Mouse (Mus musculus) lung, postnatal 25 days (tissue): ENCODE results near the gene Bach1.

Source experiments
- DNase-seq: peaks from one replicate; pipeline ENCODE4 v3.0.0; 2022; ENCODE audit warnings: low spot score

The Bach1 gene

GRCm38 (mm10) chr16:87712986-87713693 is 14.4 kb downstream of the Bach1 start:
- DNase-seq, result peak; percentile 70

- no peak for DNase-seq
Measured at GRCm38 (mm10) chr16:87714550-87714949, 15.8 kb downstream of the Bach1 start.

- no peak for DNase-seq
Measured at GRCm38 (mm10) chr16:87715221-87715620, 16.5 kb downstream of the Bach1 start.

- peak; percentile 60 for DNase-seq
Measured at GRCm38 (mm10) chr16:87716269-87716668, 17.5 kb downstream of the Bach1 start.

GRCm38 (mm10) chr16:87717046-87717660 is 18.4 kb downstream of the Bach1 start:
- no peak for DNase-seq

- DNase-seq, result no peak
Measured at GRCm38 (mm10) chr16:87719071-87719470, 20.3 kb downstream of the Bach1 start.

- DNase-seq, result no peak
Measured at GRCm38 (mm10) chr16:87719688-87720283, 21.0 kb downstream of the Bach1 start.

GRCm38 (mm10) chr16:87720851-87721409 is 22.2 kb downstream of the Bach1 start:
- DNase-seq, result no peak

- no peak for DNase-seq
Measured at GRCm38 (mm10) chr16:87722857-87723256, 24.1 kb downstream of the Bach1 start.

- DNase-seq, result no peak
Measured at GRCm38 (mm10) chr16:87723479-87723878, 24.7 kb downstream of the Bach1 start.

- no peak for DNase-seq
Measured at GRCm38 (mm10) chr16:87724826-87725225, 26.1 kb downstream of the Bach1 start.

- DNase-seq, result no peak
Measured at GRCm38 (mm10) chr16:87725241-87725640, 26.5 kb downstream of the Bach1 start.

- peak; percentile 89 for DNase-seq
Measured at GRCm38 (mm10) chr16:87725963-87726362, 27.2 kb downstream of the Bach1 start.

GRCm38 (mm10) chr16:87726369-87726768 is 27.6 kb downstream of the Bach1 start:
- DNase-seq, result peak; percentile 29

- no peak for DNase-seq
Measured at GRCm38 (mm10) chr16:87727250-87727649, 28.5 kb downstream of the Bach1 start.

GRCm38 (mm10) chr16:87727918-87728317 is 29.2 kb downstream of the Bach1 start:
- DNase-seq, result no peak

- no peak for DNase-seq
Measured at GRCm38 (mm10) chr16:87728703-87729102, 30.0 kb downstream of the Bach1 start.

GRCm38 (mm10) chr16:87729469-87729868 is 30.7 kb downstream of the Bach1 start:
- no peak for DNase-seq

GRCm38 (mm10) chr16:87734868-87735381 is 36.2 kb downstream of the Bach1 start:
- DNase-seq, result no peak

- DNase-seq, result no peak
Measured at GRCm38 (mm10) chr16:87736106-87736505, 37.4 kb downstream of the Bach1 start.

GRCm38 (mm10) chr16:87737296-87737695 is 38.6 kb downstream of the Bach1 start:
- no peak for DNase-seq

- DNase-seq, result no peak
Measured at GRCm38 (mm10) chr16:87737842-87738639, 39.3 kb downstream of the Bach1 start.
